Mouse (Mus musculus): ENCODE measurements around the gene Mindy2.

GRCm38 (mm10) chr9:70703597-70704203 is 46.7 kb upstream of the Mindy2 start:
- TF ChIP-seq GATA1 (IDR thresholded peaks at IDR 0.05; ENCODE audit: low read depth, low read length) (no peak), UBTF (IDR thresholded peaks at IDR 0.05; ENCODE audit: borderline replicate concordance, insufficient read depth, low read depth, low read length) (no peak), ZMIZ1 (IDR thresholded peaks at IDR 0.05; ENCODE audit: low read depth, low read length) (no peak), ZC3H11A (IDR thresholded peaks at IDR 0.05; ENCODE audit: low read depth, low read length) (no peak), MXI1 (IDR thresholded peaks at IDR 0.05; ENCODE audit: low read depth, low read length) (no peak), RCOR1 (IDR thresholded peaks at IDR 0.05; ENCODE audit: low read depth, low read length) (no peak)

Measured in MEL (cell line).